Mouse (Mus musculus) bone marrow, adult 2 months (tissue): Measurements from ENCODE around the gene Naalad2. TPM values are rescaled to one million over a fixed set of nuclear protein-coding genes. Genes with fewer than 3 reads are reported as not detected.
"Not testable (repeated sequence)": the region's sequence is repeated elsewhere in the genome, so short reads cannot be mapped to it uniquely, and the experiment has no call there.

ENCODE experiments used
- H3K27ac ChIP-seq: fragments of 200-500 bp; 2 replicates; pipeline ENCODE4 v1.5.1; 2012; ENCODE audit warnings: low read depth, mild to moderate bottlenecking, control low read depth, inconsistent platforms, low read length; ENCODE audit not compliant: control insufficient read depth, poor library complexity, insufficient read depth
- H3K4me1 ChIP-seq: fragments of 200-500 bp; 2 replicates; pipeline ENCODE4 v1.6.1; 2011; ENCODE audit warnings: low read length; ENCODE audit not compliant: control insufficient read depth, insufficient read depth
- H3K4me3 ChIP-seq: fragments of 200-500 bp; replicated peaks from 2 replicates; pipeline ENCODE3; 2011; ENCODE audit warnings: mild to moderate bottlenecking, low read depth, low read length, control low read depth; ENCODE audit not compliant: control insufficient read depth
- CTCF ChIP-seq: fragments of 200-500 bp; IDR thresholded peaks from 2 replicates; pipeline ENCODE4 v1.5.1; 2011; ENCODE audit warnings: low read length, control low read depth; ENCODE audit not compliant: control insufficient read depth, insufficient read depth
- POLR2A ChIP-seq: fragments of 200-500 bp; IDR thresholded peaks from 2 replicates; pipeline ENCODE4 v1.6.1; 2011; ENCODE audit warnings: low read depth, mild to moderate bottlenecking, control low read depth, low read length, borderline replicate concordance; ENCODE audit not compliant: control insufficient read depth
- WGBS: fragments of 180-500 bp; shearing (Covaris S2); methylation state at CpG from one replicate; pipeline ENCODE4 v1.1.7; 2018; 5-methylcytosine and 5-hydroxymethylcytosine counted together
- polyA plus RNA-seq: library from polyadenylated mRNA; stranded (reverse); fragments of >200 nt; gene quantifications from 2 replicates; pipeline ENCODE4 v1.2.4, GENCODE M21; 2011; ENCODE audit warnings: low replicate concordance; ENCODE audit not compliant: missing spikeins, insufficient read depth, insufficient read length

The Naalad2 gene
- not detected in 2 replicates for polyA plus RNA-seq

- H3K4me1 ChIP-seq, H3K4me3 ChIP-seq, H3K27ac ChIP-seq: not testable (repeated sequence)
- WGBS: 56% methylated on average over 2 of the region's 2 CpGs
Observed at GRCm38 (mm10) chr9:18402895-18403294, at the start of gene Naalad2. Gene Naalad2 (minus strand): TSS chr9:18402995.

DNA sequence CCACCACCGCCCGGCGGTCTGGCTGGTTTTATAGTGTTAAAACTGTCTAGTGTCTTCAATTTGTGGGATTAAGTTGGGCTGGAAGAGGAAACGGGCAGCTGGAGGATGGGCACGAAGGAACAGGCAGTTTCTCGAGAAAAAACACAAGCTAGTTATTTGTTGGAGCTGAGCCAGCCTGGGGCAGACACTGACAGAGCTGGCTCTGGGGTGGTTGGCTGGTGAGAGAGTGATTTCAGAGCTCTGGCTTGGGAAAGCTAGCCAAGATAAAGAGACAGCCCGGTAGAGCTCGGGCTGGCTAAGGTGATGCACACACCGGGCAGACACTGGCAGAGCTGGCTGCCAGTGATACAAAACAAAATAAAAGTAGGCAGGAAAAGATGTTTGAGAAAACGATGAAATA, 28.9 kb upstream of the Naalad2 start:
- TF ChIP-seq CTCF (no peak), POLR2A (no peak)
- Histone ChIP-seq H3K4me1 (no peaks in the 10 kb centered on the region), H3K4me3 (no peak overlapping the region), H3K27ac (no peak overlapping the region)
- 77% methylated on average over 10 of the region's 10 CpGs for WGBS

GRCm38 (mm10) chr9:18430354-18430753, 27.6 kb upstream of the Naalad2 start, which contains the start of gene Mbd3l2:
Gene Mbd3l2 (plus strand): TSS chr9:18430654.
- H3K4me1 ChIP-seq: no peaks in the 10 kb centered on the region
- no peak within 1 kb of the TSS for H3K4me3 ChIP-seq
- no peak for TF ChIP-seq CTCF
- TF ChIP-seq POLR2A: no peak
- no peak within 1 kb of the TSS for H3K27ac ChIP-seq

- H3K4me1 ChIP-seq, H3K27ac ChIP-seq, H3K4me3 ChIP-seq: not testable (repeated sequence)
- 72% methylated on average over 4 of the region's 4 CpGs for WGBS
Observed at GRCm38 (mm10) chr9:18412371-18412770, 9.6 kb upstream of the Naalad2 start.

DNA sequence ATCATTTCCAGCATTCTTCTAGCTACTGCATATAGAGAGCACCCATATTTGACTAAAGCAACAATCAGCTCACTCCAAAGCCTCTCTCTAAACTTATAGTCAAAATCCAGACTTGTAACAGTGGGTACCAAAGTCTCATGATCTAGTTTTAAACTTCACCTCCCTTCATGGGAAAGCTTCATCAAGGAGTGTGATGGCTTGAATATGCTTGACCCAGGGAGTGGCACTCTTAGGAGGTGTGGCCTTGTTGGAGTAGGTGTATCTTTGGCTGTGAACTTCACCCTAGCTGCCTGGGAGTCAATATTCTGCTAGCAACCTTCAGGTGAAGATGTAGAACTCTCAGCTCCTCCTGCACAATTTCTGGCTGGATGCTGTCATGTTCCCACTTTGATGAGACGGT, 1.3 kb upstream of the Naalad2 start, which contains the start of gene Ubtfl1:
Gene Ubtfl1, plus strand, starts transcription at position 301 of the 400 bp plus-strand sequence.
- WGBS: 44% methylated on average over 1 of the region's 1 CpGs
- H3K4me3 ChIP-seq: no peak within 1 kb of the TSS
- TF ChIP-seq POLR2A (no peak), CTCF (no peak)
- H3K4me1 ChIP-seq: no peaks in the 10 kb centered on the region
- no peak within 1 kb of the TSS for H3K27ac ChIP-seq

GRCm38 (mm10) chr9:18399629-18400028, 3.2 kb downstream of the Naalad2 start:
- H3K4me1 ChIP-seq: no peaks in the 10 kb centered on the region
- H3K4me3 ChIP-seq: no peak overlapping the region
- TF ChIP-seq CTCF (no peak), POLR2A (no peak)
- 73% methylated on average over 1 of the region's 1 CpGs for WGBS
- no peak overlapping the region for H3K27ac ChIP-seq

DNA sequence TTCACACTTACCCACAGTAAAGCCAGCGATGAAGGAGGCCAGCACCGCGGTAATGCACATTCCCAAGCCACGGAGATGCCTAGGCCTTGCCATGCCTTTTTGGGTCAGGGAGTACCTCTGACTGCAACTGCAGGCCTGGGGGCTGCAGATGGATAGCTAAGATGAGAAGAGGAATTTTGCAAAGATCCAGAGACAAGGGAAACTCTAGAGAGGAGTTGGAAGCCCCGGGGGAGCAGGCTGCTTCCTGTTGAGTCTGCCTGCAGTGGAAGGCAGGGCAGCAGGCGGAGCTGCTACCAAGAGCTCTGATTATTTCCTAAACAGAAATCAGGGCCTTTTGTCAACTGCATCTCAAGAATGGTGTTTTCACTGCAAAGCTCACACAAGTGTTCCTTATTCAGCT, 17.0 kb downstream of the Naalad2 start:
- 30% methylated on average over 6 of the region's 6 CpGs for WGBS

GRCm38 (mm10) chr9:18373026-18373425, 29.8 kb downstream of the Naalad2 start:
- 49% methylated on average over 1 of the region's 1 CpGs for WGBS
- not testable (repeated sequence) for H3K4me1 ChIP-seq, H3K27ac ChIP-seq, H3K4me3 ChIP-seq

More for the DNA sequence above, 17.0 kb downstream of the Naalad2 start:
- Histone ChIP-seq H3K27ac (no peak overlapping the region), H3K4me1 (no peaks in the 10 kb centered on the region), H3K4me3 (no peak overlapping the region)
- TF ChIP-seq CTCF (no peak), POLR2A (no peak)

DNA sequence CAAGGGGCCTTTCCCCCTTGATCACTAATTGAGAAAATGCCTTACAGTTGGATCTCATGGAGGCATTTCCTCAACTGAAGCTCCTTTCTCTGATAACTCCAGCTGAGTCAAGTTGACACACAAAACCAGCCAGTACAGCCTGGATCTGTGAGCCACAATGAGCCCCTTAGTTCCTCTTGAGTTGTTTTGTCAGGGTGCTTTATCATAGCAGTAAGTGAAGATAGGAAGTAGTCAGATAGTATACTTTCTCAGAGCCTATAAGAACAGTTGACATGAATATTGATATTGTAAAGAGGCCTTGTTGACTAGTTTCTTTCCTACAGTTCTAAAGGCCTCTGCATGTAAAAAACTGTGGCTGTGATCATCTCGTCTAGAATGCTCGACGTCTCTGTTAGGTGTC, 82.8 kb downstream of the Naalad2 start:
- WGBS: 84% methylated on average over 3 of the region's 3 CpGs
- TF ChIP-seq CTCF (no peak), POLR2A (no peak)
- H3K27ac ChIP-seq: no peak overlapping the region

DNA sequence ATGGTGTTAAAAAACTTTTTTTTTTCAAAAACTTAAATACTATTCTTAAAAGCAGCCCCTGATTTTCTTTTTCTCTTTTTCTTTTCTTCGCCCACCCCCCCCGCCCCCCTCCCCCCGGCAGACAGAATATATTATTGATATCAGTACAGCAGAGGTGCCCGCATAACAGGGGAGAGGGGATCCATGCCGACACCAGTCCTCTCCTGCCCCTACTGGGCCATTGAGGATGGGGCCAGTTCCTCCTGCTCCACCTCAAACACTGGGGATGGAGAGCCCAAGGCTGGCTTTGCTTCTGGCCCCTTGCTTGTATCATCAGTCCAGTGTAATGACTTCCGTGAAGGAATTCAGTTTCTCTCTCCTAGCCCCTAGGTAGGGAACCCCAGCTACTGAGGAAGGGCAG, 104.5 kb downstream of the Naalad2 start:
- TF ChIP-seq POLR2A: no peak
- TF ChIP-seq CTCF: no peak
- WGBS: 86% methylated on average over 6 of the region's 6 CpGs
- H3K27ac ChIP-seq: no peak overlapping the region
- H3K4me1 ChIP-seq: no peaks in the 10 kb centered on the region
- no peak overlapping the region for H3K4me3 ChIP-seq

More for the DNA sequence above, 82.8 kb downstream of the Naalad2 start:
- no peak overlapping the region for H3K4me3 ChIP-seq
- H3K4me1 ChIP-seq: no peaks in the 10 kb centered on the region
